Mouse (Mus musculus) gastrocnemius, postnatal 10 days (tissue): Measurements from ENCODE around the gene Erc2. TPM values are rescaled to one million over a fixed set of nuclear protein-coding genes. Genes with fewer than 3 reads are reported as not detected.

Source experiments
- DNase-seq: peaks from one replicate; pipeline ENCODE4 v3.0.0; 2021; ENCODE audit warnings: mixed read lengths
- total RNA-seq, 2 experiments: library from RNA; stranded (reverse); gene quantifications; 2 replicates each; pipeline ENCODE4 v1.2.3; 2021

Erc2 gene
- total RNA-seq, 2 experiments from 2014 or later, result 1.4 to 1.5 TPM

GRCm38 (mm10) chr14:28300095-28300494 is 677.9 kb downstream of the Erc2 start:
- DNase-seq, result no peak

GRCm38 (mm10) chr14:28301251-28301650 is 679.0 kb downstream of the Erc2 start:
- DNase-seq, result no peak

- no peak for DNase-seq
Measured at GRCm38 (mm10) chr14:28304131-28304530, 681.9 kb downstream of the Erc2 start.

- DNase-seq, result no peak
Measured at GRCm38 (mm10) chr14:28308661-28309060, 686.4 kb downstream of the Erc2 start.

- DNase-seq, result no peak
Measured at GRCm38 (mm10) chr14:28316851-28317250, 694.6 kb downstream of the Erc2 start.

GRCm38 (mm10) chr14:28321916-28322534 is 699.8 kb downstream of the Erc2 start:
- no peak for DNase-seq

- no peak for DNase-seq
Measured at GRCm38 (mm10) chr14:28323243-28323642, 701.0 kb downstream of the Erc2 start.

- DNase-seq, result no peak
Measured at GRCm38 (mm10) chr14:28323727-28324126, 701.5 kb downstream of the Erc2 start.

- no peak for DNase-seq
Measured at GRCm38 (mm10) chr14:28326456-28326855, 704.2 kb downstream of the Erc2 start.

GRCm38 (mm10) chr14:28328512-28328911 is 706.3 kb downstream of the Erc2 start:
- DNase-seq, result no peak

GRCm38 (mm10) chr14:28331108-28331507 is 708.9 kb downstream of the Erc2 start:
- no peak for DNase-seq

- DNase-seq, result no peak
Measured at GRCm38 (mm10) chr14:28332351-28332953, 710.2 kb downstream of the Erc2 start.

- DNase-seq, result no peak
Measured at GRCm38 (mm10) chr14:28339146-28339545, 716.9 kb downstream of the Erc2 start.

GRCm38 (mm10) chr14:28349129-28349528 is 726.9 kb downstream of the Erc2 start:
- no peak for DNase-seq

- no peak for DNase-seq
Measured at GRCm38 (mm10) chr14:28356031-28356430, 733.8 kb downstream of the Erc2 start.

GRCm38 (mm10) chr14:28359502-28359901 is 737.3 kb downstream of the Erc2 start:
- DNase-seq, result no peak

- no peak for DNase-seq
Measured at GRCm38 (mm10) chr14:28359983-28360382, 737.8 kb downstream of the Erc2 start.

- DNase-seq, result no peak
Measured at GRCm38 (mm10) chr14:28362336-28362735, 740.1 kb downstream of the Erc2 start.

- no peak for DNase-seq
Measured at GRCm38 (mm10) chr14:28370713-28371112, 748.5 kb downstream of the Erc2 start.

GRCm38 (mm10) chr14:28371651-28372050 is 749.4 kb downstream of the Erc2 start:
- no peak for DNase-seq

- DNase-seq, result no peak
Measured at GRCm38 (mm10) chr14:28375642-28376091, 753.4 kb downstream of the Erc2 start.

- DNase-seq, result no peak
Measured at GRCm38 (mm10) chr14:28376208-28376805, 754.1 kb downstream of the Erc2 start.

- no peak for DNase-seq
Measured at GRCm38 (mm10) chr14:28377519-28377918, 755.3 kb downstream of the Erc2 start.

- DNase-seq, result no peak
Measured at GRCm38 (mm10) chr14:28380129-28380528, 757.9 kb downstream of the Erc2 start.
